Comparison of ENCODE assay signal across 26 mouse cellular contexts in the genomic region with DNA sequence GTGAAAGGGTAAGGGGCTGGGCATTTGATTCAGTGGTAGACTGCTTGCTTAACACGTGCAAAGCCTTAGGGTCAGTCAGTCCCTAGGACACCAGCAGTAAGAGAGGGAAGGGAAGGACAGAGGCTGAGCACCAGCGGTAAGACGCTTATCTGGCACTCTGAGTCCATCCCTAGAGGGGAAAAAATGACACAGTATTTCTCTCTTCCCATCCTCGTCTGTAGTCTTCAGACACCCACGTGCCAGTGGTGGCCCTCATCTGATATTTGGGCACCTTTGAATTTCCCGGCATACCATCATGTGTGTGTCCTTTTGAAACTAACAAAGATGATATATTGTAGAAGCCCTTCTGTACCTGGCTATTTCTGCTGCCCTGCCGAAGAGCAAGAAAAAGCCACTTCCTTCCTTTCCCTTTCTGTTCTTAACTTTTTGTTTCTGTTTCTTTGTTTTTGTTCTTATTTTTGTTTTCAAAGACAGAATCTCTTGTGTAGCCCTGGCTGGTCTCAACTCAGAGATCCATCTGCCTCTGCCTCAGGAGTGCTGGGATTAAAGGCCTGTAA. TPM values are rescaled to one million over a fixed set of nuclear protein-coding genes. Genes with fewer than 3 reads are reported as not detected.
A peak's percentile ranks its signal among the peaks of the same experiment; 100 is the strongest.
DNase-seq lines count a peak whose midpoint lies in the region; ATAC-seq and TF ChIP-seq lines count a peak whose summit lies in the region.
"Had no signal": no experiment of that assay in that cellular context is flagged by ENCODE, and none has a peak within 500 bp of the region (broad histone marks: within the 10 kb centered on the region; RNA-seq: fewer than 3 reads in every experiment).

No protein-coding gene starts in this region.

- 54% methylated on average over 7 of the region's 7 CpGs for WGBS in heart, embryonic 11.5 days (ENCODE audit: insufficient replicate concordance)

- no peaks in the 10 kb centered on the region for H3K27me3 ChIP-seq in heart, embryonic 11.5 days (ENCODE audit: control insufficient read depth, insufficient read depth, low read length)
- H3K27me3 ChIP-seq: embryonic facial prominence, embryonic 15.5 days; forebrain, embryonic 12.5 days; hindbrain, embryonic 15.5 days; midbrain, embryonic 12.5 days; stomach, embryonic 15.5 days had no signal

- H3K4me3 ChIP-seq in layer of hippocampus, adult 2 months = no peak overlapping the region
- H3K4me3 ChIP-seq in heart, embryonic 11.5 days (ENCODE audit: low read depth, low read length) = no peak overlapping the region
- H3K4me3 ChIP-seq: embryonic facial prominence, embryonic 15.5 days; forebrain, embryonic 12.5 days; heart, embryonic 10.5 days; hindbrain, embryonic 15.5 days; midbrain, embryonic 12.5 days; myocyte; stomach, embryonic 15.5 days had no signal

- H3K36me3 ChIP-seq in heart, embryonic 11.5 days (ENCODE audit: control insufficient read depth, insufficient read depth, low read length) = no peaks in the 10 kb centered on the region
- H3K36me3 ChIP-seq: embryonic facial prominence, embryonic 15.5 days; forebrain, embryonic 12.5 days; hindbrain, embryonic 15.5 days; midbrain, embryonic 12.5 days had no signal

- peaks cover 13% of the 10 kb centered on the region for H3K4me1 ChIP-seq in heart, embryonic 11.5 days (ENCODE audit: control insufficient read depth, insufficient read depth, low read length)

- no peak overlapping the region for H3K9ac ChIP-seq in heart, embryonic 11.5 days (ENCODE audit: low read depth, low read length)
- H3K9ac ChIP-seq: embryonic facial prominence, embryonic 15.5 days; forebrain, embryonic 12.5 days; hindbrain, embryonic 15.5 days; midbrain, embryonic 12.5 days; stomach, embryonic 15.5 days had no signal

- H3K4me2 ChIP-seq in heart, embryonic 11.5 days = no peak overlapping the region
- H3K4me2 ChIP-seq: embryonic facial prominence, embryonic 15.5 days; forebrain, embryonic 12.5 days; hindbrain, embryonic 15.5 days; midbrain, embryonic 12.5 days; stomach, embryonic 15.5 days had no signal

- TF ChIP-seq CTCF in layer of hippocampus, adult 2 months (conservative IDR thresholded peaks at IDR 0.05) = no peak

- peak overlapping the region; percentile 55; the same call in 1 of the 2 replicates for H3K27ac ChIP-seq in layer of hippocampus, adult 2 months
- no peak overlapping the region for H3K27ac ChIP-seq in heart, embryonic 11.5 days (ENCODE audit: low read depth, low read length)
- H3K27ac ChIP-seq: embryonic facial prominence, embryonic 15.5 days; forebrain, embryonic 12.5 days; heart, embryonic 10.5 days; hindbrain, embryonic 15.5 days; midbrain, embryonic 12.5 days; stomach, embryonic 15.5 days had no signal

- H3K9me3 ChIP-seq in heart, embryonic 11.5 days (replicated peaks; ENCODE audit: control insufficient read depth, low read length) = no peaks in the 10 kb centered on the region
- H3K9me3 ChIP-seq: embryonic facial prominence, embryonic 15.5 days; forebrain, embryonic 12.5 days; heart, embryonic 10.5 days; hindbrain, embryonic 15.5 days; midbrain, embryonic 12.5 days; stomach, embryonic 15.5 days had no signal

- ATAC-seq in CD4-positive, CD25-positive, alpha-beta regulatory T cell, adult 4 months = peak; percentile 81
- no peak for ATAC-seq in heart, embryonic 11.5 days (replicated peaks; ENCODE audit: insufficient number of reproducible peaks, low FRiP score, low TSS enrichment)

- DNase-seq in layer of hippocampus, adult 2 months (ENCODE audit: low spot score in 2 of 2) = no peak
- DNase-seq in layer of hippocampus, postnatal 25 days (ENCODE audit: extremely low spot score in 1 of 2, low spot score in 1 of 2) = no peak
- peak; percentile 37 for DNase-seq in 416B (ENCODE audit: low read depth)
- peak; percentile 76 for DNase-seq in naive thymus-derived CD4-positive, alpha-beta T cell, adult 2 months (ENCODE audit: low read depth)
- DNase-seq in cerebellum, postnatal 14 days = no peak
- no peak for DNase-seq in adrenal gland, postnatal 10 days
- DNase-seq: adrenal gland, adult 8-10 months; cerebellum, adult 18-20 months; gastrocnemius, postnatal 36 days; kidney, adult 9 months; kidney, postnatal 36 days; lung, adult 2 months; lung, postnatal 36 days; retina, postnatal 1 day had no signal

RNA-seq across cellular contexts. Expression of a gene that starts 17.0 kb away (rescaled TPM):
- 10 to 100 TPM; 77.6 to 84.0 TPM for total RNA-seq in layer of hippocampus, adult 2 months (2021)
- 10 to 100 TPM; 74.0 to 80.4 TPM for total RNA-seq in layer of hippocampus, postnatal 25 days (2021)
- 100 to 1,000 TPM; 131 to 166 TPM for polyA plus RNA-seq in CD4-positive, CD25-positive, alpha-beta regulatory T cell, adult 4 months (2017; shearing (Covaris generic))
- total RNA-seq in adrenal gland, postnatal 10 days (2021) = 10 to 100 TPM; 44.4 to 49.9 TPM
- 81.7 and 85.3 TPM in 2 replicates for polyA plus RNA-seq in heart, embryonic 11.5 days (2014; fragmentation: Nextera tagmentation; extraction: Ambion mirVana)

RNA-seq across cellular contexts. Expression of a gene that starts 18.5 kb away (rescaled TPM):
- total RNA-seq in layer of hippocampus, adult 2 months (2021) = 10 to 100 TPM; 77.1 TPM
- total RNA-seq in layer of hippocampus, postnatal 25 days (2021) = 10 to 100 TPM; 70.2 to 75.2 TPM
- 10 to 100 TPM; 50.6 to 55.5 TPM for polyA plus RNA-seq in CD4-positive, CD25-positive, alpha-beta regulatory T cell, adult 4 months (2017; shearing (Covaris generic))
- 10 to 100 TPM; 24.6 to 26.8 TPM for total RNA-seq in adrenal gland, postnatal 10 days (2021)
- polyA plus RNA-seq in heart, embryonic 11.5 days (2014; fragmentation: Nextera tagmentation; extraction: Ambion mirVana) = 5.2 and 5.3 TPM in 2 replicates

RNA-seq across cellular contexts. Expression of a gene that starts 20.9 kb away (rescaled TPM):
- total RNA-seq in layer of hippocampus, adult 2 months (2021) = 1 to 10 TPM; 4.4 to 5.0 TPM
- total RNA-seq in layer of hippocampus, postnatal 25 days (2021) = 1 to 10 TPM; 4.0 to 4.1 TPM
- not detected for polyA plus RNA-seq in CD4-positive, CD25-positive, alpha-beta regulatory T cell, adult 4 months (2017; shearing (Covaris generic))
- not detected for total RNA-seq in adrenal gland, postnatal 10 days (2021)
- 0.31 and 0.51 TPM in 2 replicates for polyA plus RNA-seq in heart, embryonic 11.5 days (2014; fragmentation: Nextera tagmentation; extraction: Ambion mirVana)
- total RNA-seq: gastrocnemius, postnatal 36 days; heart, postnatal 25 days; liver, adult 2 months had no signal
- polyA plus RNA-seq: liver, adult 2 months had no signal

RNA-seq across cellular contexts. Expression of a gene that starts 21.8 kb away (rescaled TPM):
- under 1 TPM in 1 of 2 experiments, not detected in 1; 0.71 TPM for total RNA-seq in layer of hippocampus, adult 2 months (2021)
- total RNA-seq in layer of hippocampus, postnatal 25 days (2021) = under 1 TPM in 1 of 2 experiments, not detected in 1; 0.33 TPM
- polyA plus RNA-seq in CD4-positive, CD25-positive, alpha-beta regulatory T cell, adult 4 months (2017; shearing (Covaris generic)) = not detected
- not detected for total RNA-seq in adrenal gland, postnatal 10 days (2021)
- polyA plus RNA-seq in heart, embryonic 11.5 days (2014; fragmentation: Nextera tagmentation; extraction: Ambion mirVana) = 0.17 TPM in 1 of 2 replicates, not detected in the other
- total RNA-seq: adrenal gland, adult 8-10 months; gastrocnemius, postnatal 36 days; heart, postnatal 25 days; liver, adult 2 months had no signal
- polyA plus RNA-seq: liver, adult 2 months; lung, adult 2 months; urinary bladder, adult 2 months had no signal

RNA-seq across cellular contexts. Expression of a gene that starts 33.2 kb away (rescaled TPM):
- 10 to 100 TPM; 36.4 to 40.0 TPM for total RNA-seq in layer of hippocampus, adult 2 months (2021)
- total RNA-seq in layer of hippocampus, postnatal 25 days (2021) = 10 to 100 TPM; 41.4 to 48.8 TPM
- 10 to 100 TPM; 25.2 to 38.6 TPM for polyA plus RNA-seq in CD4-positive, CD25-positive, alpha-beta regulatory T cell, adult 4 months (2017; shearing (Covaris generic))
- total RNA-seq in adrenal gland, postnatal 10 days (2021) = 10 to 100 TPM; 14.3 to 14.7 TPM
- 32.9 and 40.9 TPM in 2 replicates for polyA plus RNA-seq in heart, embryonic 11.5 days (2014; fragmentation: Nextera tagmentation; extraction: Ambion mirVana)

Comparison
In these comparisons a context has a peak if more than half of its experiments do, and no peak if none do; other contexts are left out.
1. DNase-seq: peak in 416B (single experiment) and naive thymus-derived CD4-positive, alpha-beta T cell, adult 2 months (single experiment); none in layer of hippocampus, adult 2 months (0 of 2), layer of hippocampus, postnatal 25 days (0 of 2), cerebellum, postnatal 14 days (0 of 2) and adrenal gland, postnatal 10 days (single experiment).
2. RNA of a gene that starts 20.9 kb away (total RNA-seq): 4.4 to 5.0 TPM in layer of hippocampus, adult 2 months and 4.0 to 4.1 TPM in layer of hippocampus, postnatal 25 days; not detected in adrenal gland, postnatal 10 days; every median in the first group is over 4 times any median in the second.